Mouse (Mus musculus) hindlimb bud, embryonic 11.5 days (tissue): ENCODE results near the gene Pole2.

Source experiments
- DNase-seq: peaks from one replicate; pipeline ENCODE4 v3.0.0-alpha.2; 2012; ENCODE audit warnings: low read depth, low spot score; ENCODE audit errors: extremely low spot score

Gene Pole2

GRCm38 (mm10) chr12:69227776-69228466 lies at the start of gene Pole2:
Gene Pole2, minus strand, starts transcription at chr12:69228195.
- DNase-seq, result peak; percentile 61

DNA sequence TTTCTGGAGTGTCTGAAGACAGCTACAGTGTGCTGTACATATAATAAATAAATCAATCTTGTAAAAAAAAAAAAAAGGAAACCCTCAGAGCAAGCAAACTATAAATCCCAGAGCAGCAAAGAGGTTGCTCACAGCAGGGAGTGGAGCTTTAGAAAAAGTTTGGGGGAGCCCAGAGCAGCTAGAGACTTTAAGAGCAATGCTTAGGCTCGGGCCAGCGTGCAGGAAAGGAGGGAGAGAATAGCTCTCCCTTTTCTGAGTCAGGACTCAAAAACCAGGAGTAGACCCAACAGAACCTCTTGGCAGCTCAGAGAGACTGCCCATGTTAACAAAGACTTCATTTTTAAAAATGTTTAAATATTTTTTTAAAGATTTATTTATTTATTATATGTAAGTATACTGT lies 41.0 kb upstream of the Pole2 start:
- no peak for DNase-seq

DNA sequence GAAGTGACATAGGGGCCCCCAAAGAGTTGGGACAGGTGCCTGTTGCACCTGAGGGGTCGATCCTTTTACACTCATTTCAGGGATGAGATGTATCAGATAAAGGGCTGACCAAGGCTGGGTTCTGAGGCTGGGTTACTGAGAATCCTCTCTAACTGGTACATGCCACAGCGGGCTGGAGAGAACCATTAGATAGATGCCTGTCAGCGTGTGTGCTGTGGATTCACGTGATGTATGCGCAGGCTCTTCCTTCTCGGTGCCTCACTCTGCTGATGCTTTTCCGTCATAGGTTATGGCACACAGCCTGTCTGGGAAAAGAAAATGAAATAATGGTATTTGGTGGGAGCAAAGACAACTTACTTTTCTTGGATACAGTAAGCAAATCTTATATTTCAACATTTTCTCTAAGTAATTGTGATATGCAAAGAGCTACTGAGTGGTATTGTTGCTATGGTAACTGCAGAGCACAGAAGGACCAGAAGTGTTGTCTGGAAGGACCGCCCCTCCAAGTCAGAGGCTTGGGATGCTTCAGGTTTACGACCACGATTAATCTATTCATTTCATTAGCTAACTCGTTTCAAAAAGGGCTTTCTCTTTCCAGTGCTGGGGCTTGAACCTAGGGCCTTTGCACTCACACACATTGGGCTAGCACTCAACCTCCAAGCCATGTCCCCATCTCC lies 40.1 kb upstream of the Pole2 start:
- DNase-seq, result no peak

- no peak for DNase-seq
Observed at GRCm38 (mm10) chr12:69265031-69265430, 37.0 kb upstream of the Pole2 start.

DNA sequence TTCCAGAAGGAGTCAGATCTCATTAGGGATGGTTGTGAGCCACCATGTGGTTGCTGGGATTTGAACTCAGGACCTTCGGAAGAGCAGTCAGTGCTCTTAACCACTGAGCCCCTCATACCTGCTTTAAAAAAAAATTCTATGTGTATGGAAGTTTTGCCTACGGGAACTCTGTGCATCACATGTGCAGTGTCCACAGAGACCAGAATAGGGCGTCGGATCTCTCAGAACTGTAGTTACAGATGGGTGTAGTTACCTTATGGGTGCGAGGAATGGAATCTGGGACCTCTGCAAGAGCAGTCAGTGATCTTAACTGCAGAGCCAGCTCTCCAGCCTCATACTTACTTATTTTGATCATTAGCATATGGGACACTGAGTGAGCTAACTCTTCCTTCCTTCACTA lies 34.3 kb upstream of the Pole2 start:
- DNase-seq, result no peak

GRCm38 (mm10) chr12:69257836-69258235 lies 29.8 kb upstream of the Pole2 start:
- DNase-seq, result no peak

DNA sequence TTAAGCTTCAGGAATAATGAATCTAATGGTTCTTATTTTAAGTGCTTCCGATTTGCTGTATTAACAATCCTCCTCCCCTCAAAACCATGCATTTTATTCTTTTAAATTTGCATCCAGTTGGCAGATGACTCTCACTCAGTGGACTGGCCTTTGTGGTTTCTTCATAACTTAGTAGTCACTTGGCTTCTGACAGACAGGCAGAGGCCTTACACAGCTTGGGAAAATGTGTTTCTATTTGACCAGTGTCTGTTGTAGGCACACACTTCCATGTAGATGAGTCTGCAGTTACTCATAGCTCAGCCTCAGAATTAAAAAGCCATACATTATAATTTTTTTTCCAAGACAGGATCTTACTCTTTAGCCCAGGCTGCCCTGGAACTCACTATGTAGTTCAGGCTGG lies 25.8 kb upstream of the Pole2 start:
- DNase-seq, result no peak

- no peak for DNase-seq
Observed at GRCm38 (mm10) chr12:69250756-69251155, 22.8 kb upstream of the Pole2 start.

DNA sequence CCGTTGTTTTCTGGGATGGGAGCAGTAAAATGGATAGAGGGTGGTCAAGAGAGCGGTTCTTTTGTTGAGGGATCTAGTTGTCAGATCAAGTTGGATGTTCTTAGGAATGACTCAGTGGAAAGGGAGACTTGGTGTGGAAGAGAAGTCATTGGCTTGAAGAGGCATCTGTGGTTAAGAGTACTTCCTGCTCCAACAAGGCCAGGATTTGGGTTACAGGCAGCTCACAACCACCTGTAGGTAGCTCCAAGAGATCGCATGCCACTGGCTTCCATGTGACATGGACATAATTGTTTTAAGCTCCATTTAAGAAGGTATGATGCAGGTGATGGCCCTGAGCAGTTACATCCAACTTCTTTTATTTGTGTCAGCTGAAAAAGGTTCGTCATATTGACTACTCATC lies 21.8 kb upstream of the Pole2 start:
- DNase-seq, result no peak

DNA sequence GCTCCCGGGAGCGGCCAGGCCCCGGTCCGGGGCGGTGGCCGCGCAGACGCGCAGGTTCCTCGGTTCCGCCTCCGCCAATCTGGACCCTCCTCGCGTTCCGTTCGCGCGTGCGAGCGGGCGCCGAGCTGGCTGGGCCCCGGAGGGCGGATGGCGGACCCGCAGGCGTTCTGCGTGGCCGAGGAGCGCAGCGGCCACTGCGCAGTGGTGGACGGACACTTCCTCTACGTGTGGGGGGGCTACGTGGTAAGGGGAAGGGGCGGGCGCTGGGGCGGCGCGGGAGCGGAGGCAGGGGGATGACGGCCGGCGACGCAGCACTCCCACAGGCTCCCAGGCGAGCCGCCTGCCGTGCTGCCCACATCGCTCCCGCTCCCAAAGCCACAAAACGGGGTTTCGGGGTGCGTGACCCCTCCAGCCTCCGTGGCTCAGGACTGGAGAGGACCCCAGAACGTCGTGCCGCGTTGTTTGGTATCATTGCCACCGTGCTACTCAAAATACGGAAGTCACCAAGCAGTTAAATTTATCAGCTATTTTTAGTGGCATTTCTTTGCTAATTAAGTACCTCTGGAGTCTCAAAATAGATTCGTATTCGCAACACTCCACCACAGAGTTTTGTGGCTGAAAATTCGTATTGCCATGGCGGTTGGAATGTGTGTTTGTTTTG lies 13.9 kb upstream of the Pole2 start:
- DNase-seq, result no peak

DNA sequence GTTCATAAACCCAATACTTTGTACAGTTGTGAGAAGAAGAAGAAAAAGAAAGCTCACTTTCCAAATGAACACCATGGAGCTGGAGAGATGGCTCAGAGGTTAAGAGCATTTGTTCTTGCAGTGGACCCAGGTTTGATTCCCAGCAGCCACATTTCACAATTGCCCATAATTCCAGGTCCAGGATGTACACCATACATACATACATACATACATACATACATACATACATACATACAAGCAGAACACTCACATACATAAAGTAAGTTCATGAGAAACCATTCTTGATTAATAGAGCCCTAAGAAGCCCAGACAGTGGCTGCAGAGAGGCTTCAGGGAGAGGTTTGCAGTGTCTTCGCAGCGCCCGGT lies 13.4 kb upstream of the Pole2 start:
- DNase-seq, result no peak

DNA sequence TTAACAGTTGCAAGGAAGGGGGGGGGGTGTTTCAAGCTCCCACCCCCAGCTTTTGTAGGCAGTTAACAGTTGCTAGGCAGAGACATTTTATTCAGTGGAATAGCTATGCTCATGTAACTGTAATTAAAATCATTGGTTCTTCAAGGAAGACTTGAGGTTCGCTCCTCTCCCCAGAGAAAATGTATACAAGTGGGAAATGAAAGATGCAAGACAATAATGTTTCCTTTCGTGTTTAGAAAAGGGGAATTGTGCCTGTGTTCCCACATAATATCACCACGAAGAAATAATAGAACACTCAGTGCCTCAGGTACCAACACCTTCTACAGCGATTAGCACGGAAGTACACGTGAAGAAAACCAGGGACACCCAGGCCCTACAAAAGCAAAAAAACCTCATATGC lies 12.9 kb upstream of the Pole2 start, which contains the start of gene Klhdc1:
TSS of gene Klhdc1 (plus strand) at position 301 of the 400 bp plus-strand sequence.
- no peak for DNase-seq

DNA sequence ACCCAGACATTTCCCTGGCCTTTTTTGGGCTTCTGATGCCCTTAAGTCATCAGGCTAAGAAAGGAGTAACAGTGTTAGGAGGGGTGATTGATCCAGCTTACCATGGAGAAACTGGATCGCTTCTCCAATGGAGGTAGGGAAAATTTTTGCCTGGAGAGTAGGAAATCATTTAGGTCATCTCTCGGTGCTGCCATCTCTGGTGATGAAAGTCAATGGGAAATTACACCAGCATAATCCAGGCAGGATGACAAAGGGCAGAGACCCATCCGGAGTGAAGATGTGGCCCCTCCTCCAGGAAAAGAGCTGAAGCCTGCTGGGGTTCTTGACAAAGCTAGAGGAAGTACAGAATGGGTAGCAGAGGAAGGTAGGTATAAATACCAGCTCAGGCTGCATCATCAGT lies 10.3 kb upstream of the Pole2 start:
- no peak for DNase-seq

DNA sequence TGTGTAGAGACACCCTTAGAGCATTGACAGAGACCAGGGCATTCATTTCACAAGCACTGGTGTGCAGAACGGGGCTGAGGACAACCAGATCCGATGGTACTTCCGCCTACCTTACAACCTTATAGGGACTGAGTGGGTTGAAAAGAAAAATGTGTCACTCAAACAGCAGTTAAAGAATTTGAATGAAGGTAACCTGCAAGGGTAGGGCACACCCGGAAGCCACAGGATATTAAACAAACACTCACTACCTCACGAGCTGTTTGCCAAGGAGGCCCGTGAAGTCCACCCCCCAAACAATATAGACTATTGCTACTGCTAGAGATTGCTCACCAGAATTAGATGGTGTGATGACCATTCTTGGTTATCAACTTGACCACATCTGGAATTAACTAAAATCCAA lies 7.8 kb upstream of the Pole2 start:
- DNase-seq, result no peak

DNA sequence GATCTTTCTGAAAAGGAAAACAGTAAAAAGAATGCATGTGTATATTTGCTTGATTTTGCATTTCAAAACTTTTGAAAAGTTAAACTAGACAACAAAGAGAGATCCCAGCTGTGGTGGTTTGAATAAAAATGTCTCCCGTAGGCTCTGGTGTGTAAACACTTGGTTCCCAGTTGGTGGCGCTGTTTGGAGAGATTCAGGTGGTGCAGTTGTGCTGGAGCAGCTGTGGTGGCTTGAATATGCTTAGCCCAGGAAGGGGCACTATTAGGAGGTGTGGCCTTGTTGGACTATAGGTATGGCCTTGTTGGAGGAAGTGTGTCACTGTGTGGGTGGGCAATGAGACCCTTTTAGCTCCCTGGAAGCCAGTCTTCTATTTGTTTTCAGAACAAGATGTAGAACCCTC lies 1.3 kb upstream of the Pole2 start:
- DNase-seq, result no peak

DNA sequence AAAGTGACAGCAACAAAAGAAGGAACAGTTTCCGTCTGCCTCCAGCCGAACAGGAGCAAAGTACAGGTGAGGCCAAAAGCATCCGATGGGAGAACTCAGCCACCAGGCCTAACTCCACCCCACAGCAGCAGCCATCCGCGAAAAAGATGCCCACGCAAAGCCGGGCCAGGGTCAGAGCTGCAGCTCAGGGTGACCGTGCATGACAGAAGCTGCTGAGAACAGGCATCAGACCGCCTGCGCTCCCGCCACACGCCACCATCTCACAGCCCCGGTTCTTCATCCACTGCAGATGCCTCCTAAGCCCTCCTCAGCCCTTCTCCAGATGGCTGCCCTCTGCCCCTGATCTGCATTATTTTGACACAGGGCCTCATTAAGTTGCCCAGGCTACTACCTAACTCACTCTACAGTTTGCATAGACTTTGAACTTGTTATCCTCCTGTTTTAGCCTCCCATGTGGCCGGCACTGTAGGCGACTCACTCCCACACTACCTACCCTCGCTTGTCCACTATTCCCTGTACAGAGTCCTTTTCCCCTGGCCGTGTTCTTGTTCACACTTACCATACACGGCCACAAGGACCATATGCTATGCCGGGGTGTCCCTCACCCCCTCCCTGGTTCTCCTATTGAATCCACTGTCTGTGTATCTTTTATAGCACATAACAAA lies 7.2 kb downstream of the Pole2 start:
- DNase-seq, result no peak

- no peak for DNase-seq
Observed at GRCm38 (mm10) chr12:69216587-69216986, 11.4 kb downstream of the Pole2 start.

GRCm38 (mm10) chr12:69215000-69215785 lies 12.8 kb downstream of the Pole2 start:
- no peak for DNase-seq

- DNase-seq, result no peak
Observed at GRCm38 (mm10) chr12:69214393-69214792, 13.6 kb downstream of the Pole2 start.

- no peak for DNase-seq
Observed at GRCm38 (mm10) chr12:69213186-69213777, 14.7 kb downstream of the Pole2 start.

- DNase-seq, result no peak
Observed at GRCm38 (mm10) chr12:69211057-69211456, 16.9 kb downstream of the Pole2 start.
